Mouse (Mus musculus): ENCODE data around the gene Sult1c1.

DNA sequence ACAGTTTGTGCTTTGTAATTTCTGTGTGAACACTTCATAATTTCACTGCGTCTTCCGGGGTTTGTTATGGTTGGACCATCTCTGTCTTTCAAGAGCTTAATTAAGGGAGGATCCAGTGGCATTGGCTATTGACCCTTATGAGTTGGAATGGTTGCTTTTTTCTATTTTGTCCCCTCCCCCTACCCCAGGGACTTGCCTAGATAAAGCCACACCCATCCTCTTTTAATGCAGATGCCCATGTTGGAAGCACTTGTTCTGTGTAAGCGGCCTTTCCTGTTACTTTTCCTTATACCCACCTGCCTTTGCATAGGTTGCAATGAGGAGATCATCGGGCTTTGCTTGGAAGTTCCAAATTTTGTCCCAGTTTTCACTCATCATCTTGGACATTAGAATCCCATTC, 16.9 kb downstream of the Sult1c1 start:
- TF ChIP-seq POLR2A (IDR thresholded peaks at IDR 0.05; ENCODE audit: insufficient read depth, low read depth, low read length), result no peak
- no peak for TF ChIP-seq CTCF (IDR thresholded peaks at IDR 0.05)
- TF ChIP-seq EP300 (IDR thresholded peaks at IDR 0.05; ENCODE audit: insufficient read depth, low read depth, low read length), result no peak
